In the genomic region with DNA sequence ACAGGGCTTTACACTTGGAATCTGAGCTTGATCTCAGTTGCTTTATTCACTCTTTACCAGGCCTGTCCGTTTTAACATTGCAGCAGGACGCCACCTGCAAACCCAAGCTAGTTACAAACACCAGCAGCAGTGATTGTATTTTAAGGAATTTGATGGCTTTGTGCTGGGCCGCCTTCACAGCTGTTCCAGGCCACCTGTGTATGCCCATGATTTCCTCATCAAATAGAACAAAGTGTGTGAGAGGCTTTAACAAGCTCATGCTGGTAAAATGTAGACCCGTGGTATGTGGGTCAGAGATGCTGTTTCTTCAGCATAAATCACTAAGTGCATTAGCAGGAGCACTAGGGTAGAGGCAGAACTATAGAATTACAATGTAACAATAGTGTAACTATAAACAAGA, we compare ENCODE assay signal across 20 mouse cellular contexts.
DNase-seq lines count a peak whose midpoint lies in the region; ATAC-seq and TF ChIP-seq lines count a peak whose summit lies in the region.
"Had no signal": no experiment of that assay in that cellular context is flagged by ENCODE, and none has a peak within 500 bp of the region (broad histone marks: within the 10 kb centered on the region; RNA-seq: fewer than 3 reads in every experiment).

No protein-coding gene starts in this region.

- WGBS in midbrain, embryonic 15.5 days: 60% methylated on average over 4 of the region's 4 CpGs
- WGBS in midbrain, postnatal 0 days: 61% methylated on average over 4 of the region's 4 CpGs
- 52% methylated on average over 4 of the region's 4 CpGs for WGBS in forebrain, postnatal 0 days

- H3K27ac ChIP-seq in midbrain, embryonic 15.5 days: no peak overlapping the region
- no peak overlapping the region for H3K27ac ChIP-seq in midbrain, postnatal 0 days (ENCODE audit: low read depth, low read length)
- H3K27ac ChIP-seq in forebrain, postnatal 0 days (ENCODE audit: low read depth, low read length): no peak overlapping the region
- H3K27ac ChIP-seq: heart, adult 2 months; left cerebral cortex, adult 2 months; neural tube, embryonic 12.5 days; stomach, embryonic 15.5 days had no signal

- no peaks in the 10 kb centered on the region for H3K9me3 ChIP-seq in midbrain, embryonic 15.5 days
- H3K9me3 ChIP-seq in midbrain, postnatal 0 days (ENCODE audit: low read length): no peaks in the 10 kb centered on the region
- no peaks in the 10 kb centered on the region for H3K9me3 ChIP-seq in forebrain, postnatal 0 days (ENCODE audit: low read length)
- H3K9me3 ChIP-seq: neural tube, embryonic 12.5 days; stomach, embryonic 15.5 days had no signal

- peak; percentile 25 for ATAC-seq in frontal cortex, adult (ENCODE audit: low TSS enrichment)
- ATAC-seq in midbrain, embryonic 15.5 days (replicated peaks): peak; percentile 66; the same call in 1 of the 2 replicates
- no peak for ATAC-seq in midbrain, postnatal 0 days (ENCODE audit: low FRiP score)
- peak; percentile 47 for ATAC-seq in forebrain, postnatal 0 days
- ATAC-seq in activated CD4-positive, CD25-positive, alpha-beta regulatory T cell, adult 4 months: no peak
- ATAC-seq: inflammation-experienced regulatory T-cells, adult 6 months had no signal

- no peaks in the 10 kb centered on the region for H3K27me3 ChIP-seq in midbrain, embryonic 15.5 days (replicated peaks)
- H3K27me3 ChIP-seq in midbrain, postnatal 0 days (ENCODE audit: insufficient read depth, low read length): no peaks in the 10 kb centered on the region
- no peaks in the 10 kb centered on the region for H3K27me3 ChIP-seq in forebrain, postnatal 0 days (ENCODE audit: insufficient read depth, low read length)
- H3K27me3 ChIP-seq: neural tube, embryonic 12.5 days; stomach, embryonic 15.5 days had no signal

- intact Hi-C loops in heart, postnatal 14 days (cut with DNase I): no loop called here

- no peaks in the 10 kb centered on the region for H3K36me3 ChIP-seq in midbrain, embryonic 15.5 days (replicated peaks)
- H3K36me3 ChIP-seq in midbrain, postnatal 0 days (ENCODE audit: insufficient read depth, low read length): no peaks in the 10 kb centered on the region
- H3K36me3 ChIP-seq in forebrain, postnatal 0 days (ENCODE audit: insufficient read depth): no peaks in the 10 kb centered on the region
- H3K36me3 ChIP-seq: neural tube, embryonic 12.5 days; stomach, embryonic 15.5 days had no signal

- H3K4me1 ChIP-seq in midbrain, embryonic 15.5 days: 0 out of 2 replicates have a peak, but pooled peaks cover 8% of the 10 kb centered on the region
- H3K4me1 ChIP-seq in midbrain, postnatal 0 days (ENCODE audit: insufficient read depth, low read length): no peaks in the 10 kb centered on the region
- H3K4me1 ChIP-seq in forebrain, postnatal 0 days (ENCODE audit: insufficient read depth): no peaks in the 10 kb centered on the region
- H3K4me1 ChIP-seq: neural tube, embryonic 12.5 days; stomach, embryonic 15.5 days had no signal

- H3K4me3 ChIP-seq in midbrain, embryonic 15.5 days: no peak overlapping the region
- no peak overlapping the region for H3K4me3 ChIP-seq in midbrain, postnatal 0 days (ENCODE audit: low read depth, low read length)
- no peak overlapping the region for H3K4me3 ChIP-seq in forebrain, postnatal 0 days (ENCODE audit: low read depth, low read length)
- H3K4me3 ChIP-seq: erythroblast, embryonic 14.5 days; heart, adult 2 months; left cerebral cortex, adult 2 months; neural tube, embryonic 12.5 days; stomach, embryonic 15.5 days had no signal

- H3K9ac ChIP-seq in midbrain, embryonic 15.5 days: no peak overlapping the region
- H3K9ac ChIP-seq in midbrain, postnatal 0 days (replicated peaks; ENCODE audit: low read length, poor library complexity, severe bottlenecking): no peak overlapping the region
- H3K9ac ChIP-seq in forebrain, postnatal 0 days: no peak overlapping the region
- H3K9ac ChIP-seq: neural tube, embryonic 12.5 days; stomach, embryonic 15.5 days had no signal

- no peak for TF ChIP-seq CTCF in midbrain, postnatal 0 days (IDR thresholded peaks at IDR 0.05)
- no peak for TF ChIP-seq CTCF in forebrain, postnatal 0 days (IDR thresholded peaks at IDR 0.05; ENCODE audit: low read depth)

- no peak for DNase-seq in frontal cortex, adult 2 months (ENCODE audit: extremely low spot score in 1 of 2, low spot score in 1 of 2)
- DNase-seq in midbrain, postnatal 0 days (ENCODE audit: low spot score): no peak
- no peak for DNase-seq in forebrain, postnatal 0 days
- peak; percentile 41 for DNase-seq in mesoderm, embryonic 11.5 days (ENCODE audit: low read depth, low spot score)
- DNase-seq in heart, postnatal 14 days: no peak
- DNase-seq: cerebellum, postnatal 14 days; gastrocnemius, postnatal 10 days; heart, adult 2 months; kidney, postnatal 10 days; liver; lung, adult 18-20 months; lung, postnatal 4 days had no signal

- H3K4me2 ChIP-seq in midbrain, embryonic 15.5 days: no peak overlapping the region
- H3K4me2 ChIP-seq in midbrain, postnatal 0 days (ENCODE audit: low read depth, low read length, poor library complexity, severe bottlenecking): no peak overlapping the region
- no peak overlapping the region for H3K4me2 ChIP-seq in forebrain, postnatal 0 days (ENCODE audit: low read depth)
- H3K4me2 ChIP-seq: neural tube, embryonic 12.5 days; stomach, embryonic 15.5 days had no signal

Comparison
In these comparisons a context has a peak if more than half of its experiments do, and no peak if none do; other contexts are left out.
1. ATAC-seq: peak in frontal cortex, adult (single experiment), midbrain, embryonic 15.5 days (single experiment) and forebrain, postnatal 0 days (single experiment); none in midbrain, postnatal 0 days (single experiment) and activated CD4-positive, CD25-positive, alpha-beta regulatory T cell, adult 4 months (single experiment).